Mouse (Mus musculus) bone marrow, adult 2 months (tissue): ENCODE measurements around the gene C87414. TPM values are rescaled to one million over a fixed set of nuclear protein-coding genes. Genes with fewer than 3 reads are reported as not detected.
"Not testable (repeated sequence)": the region's sequence is repeated elsewhere in the genome, so short reads cannot be mapped to it uniquely, and the experiment has no call there.

Experiments used
- H3K27ac ChIP-seq: fragments of 200-500 bp; 2 replicates; pipeline ENCODE4 v1.5.1; 2012; ENCODE audit warnings: low read depth, mild to moderate bottlenecking, control low read depth, inconsistent platforms, low read length; ENCODE audit not compliant: control insufficient read depth, poor library complexity, insufficient read depth
- H3K4me1 ChIP-seq: fragments of 200-500 bp; 2 replicates; pipeline ENCODE4 v1.6.1; 2011; ENCODE audit warnings: low read length; ENCODE audit not compliant: control insufficient read depth, insufficient read depth
- H3K4me3 ChIP-seq: fragments of 200-500 bp; replicated peaks from 2 replicates; pipeline ENCODE3; 2011; ENCODE audit warnings: mild to moderate bottlenecking, low read depth, low read length, control low read depth; ENCODE audit not compliant: control insufficient read depth
- WGBS: fragments of 180-500 bp; shearing (Covaris S2); methylation state at CpG from one replicate; pipeline ENCODE4 v1.1.7; 2018; 5-methylcytosine and 5-hydroxymethylcytosine counted together
- polyA plus RNA-seq: library from polyadenylated mRNA; stranded (reverse); fragments of >200 nt; gene quantifications from 2 replicates; pipeline ENCODE4 v1.2.4, GENCODE M21; 2011; ENCODE audit warnings: low replicate concordance; ENCODE audit not compliant: missing spikeins, insufficient read depth, insufficient read length

C87414 gene
- not detected in 2 replicates for polyA plus RNA-seq

- not testable (repeated sequence) for H3K27ac ChIP-seq, H3K4me3 ChIP-seq, H3K4me1 ChIP-seq
- 64% methylated on average over 1 of the region's 3 CpGs for WGBS
These were observed at the start of gene C87414 for GRCm38 (mm10) chr5:93671451-93671850. TSS of gene C87414 (minus strand) at chr5:93671551.

GRCm38 (mm10) chr5:93684661-93685060 lies 13.3 kb upstream of the C87414 start:
- WGBS: 63% methylated on average over 3 of the region's 3 CpGs
- H3K4me3 ChIP-seq, H3K4me1 ChIP-seq, H3K27ac ChIP-seq: not testable (repeated sequence)

Other genes starting within 250 kb of the C87414 start
- gene Gm16427, start 131.4 kb downstream of the C87414 start, polyA plus RNA-seq: 1.4 TPM in 1 of 2 replicates, not detected in the other
- gene Gm7792, start 172.2 kb upstream of the C87414 start, polyA plus RNA-seq: not detected in 2 replicates